Mouse (Mus musculus): Measurements from ENCODE around the gene Dgkb. TPM values are rescaled to one million over a fixed set of nuclear protein-coding genes. Genes with fewer than 3 reads are reported as not detected.

Gene Dgkb
- polyA plus RNA-seq, 1 experiment from 2014 or later = 0.73 TPM

GRCm38 (mm10) chr12:38114990-38115615, 297.6 kb downstream of the Dgkb start:
- Histone ChIP-seq H3K9me3 (ENCODE audit: control insufficient read depth, low read length) (no peaks in the 10 kb centered on the region), H3K9ac (ENCODE audit: low read depth, low read length) (no peak overlapping the region), H3K4me2 (replicated peaks; ENCODE audit: low read depth, low read length) (no peak overlapping the region), H3K27me3 (ENCODE audit: control insufficient read depth, insufficient read depth, low read length) (no peaks in the 10 kb centered on the region), H3K27ac (ENCODE audit: low read depth, low read length) (no peak overlapping the region), H3K4me3 (ENCODE audit: low read length) (no peak overlapping the region), H3K4me1 (ENCODE audit: control insufficient read depth, insufficient read depth, low read length) (no peaks in the 10 kb centered on the region), H3K36me3 (ENCODE audit: control insufficient read depth, insufficient read depth, low read length) (no peaks in the 10 kb centered on the region)
- 49% methylated on average over 1 of the region's 1 CpGs for WGBS
- peak; percentile 64; the same call in 1 of the 2 replicates for ATAC-seq (ENCODE audit: low FRiP score, low TSS enrichment)

- H3K9ac ChIP-seq (ENCODE audit: low read depth, low read length) = no peak overlapping the region
- H3K4me2 ChIP-seq (replicated peaks; ENCODE audit: low read depth, low read length) = no peak overlapping the region
- no peak overlapping the region for H3K4me3 ChIP-seq (ENCODE audit: low read length)
- no peaks in the 10 kb centered on the region for H3K27me3 ChIP-seq (ENCODE audit: control insufficient read depth, insufficient read depth, low read length)
- H3K4me1 ChIP-seq (ENCODE audit: control insufficient read depth, insufficient read depth, low read length) = no peaks in the 10 kb centered on the region
- ATAC-seq (ENCODE audit: low FRiP score, low TSS enrichment) = no peak
- no peaks in the 10 kb centered on the region for H3K36me3 ChIP-seq (ENCODE audit: control insufficient read depth, insufficient read depth, low read length)
- H3K9me3 ChIP-seq (ENCODE audit: control insufficient read depth, low read length) = no peaks in the 10 kb centered on the region
- no peak overlapping the region for H3K27ac ChIP-seq (ENCODE audit: low read depth, low read length)
These were observed 306.0 kb downstream of the Dgkb start for GRCm38 (mm10) chr12:38123524-38123923.

- H3K36me3 ChIP-seq (ENCODE audit: control insufficient read depth, insufficient read depth, low read length) = no peaks in the 10 kb centered on the region
- no peaks in the 10 kb centered on the region for H3K4me1 ChIP-seq (ENCODE audit: control insufficient read depth, insufficient read depth, low read length)
- no peak overlapping the region for H3K9ac ChIP-seq (ENCODE audit: low read depth, low read length)
- H3K4me3 ChIP-seq (ENCODE audit: low read length) = no peak overlapping the region
- WGBS = 78% methylated on average over 4 of the region's 4 CpGs
- no peak overlapping the region for H3K4me2 ChIP-seq (replicated peaks; ENCODE audit: low read depth, low read length)
- no peak overlapping the region for H3K27ac ChIP-seq (ENCODE audit: low read depth, low read length)
- H3K9me3 ChIP-seq (ENCODE audit: control insufficient read depth, low read length) = no peaks in the 10 kb centered on the region
- no peaks in the 10 kb centered on the region for H3K27me3 ChIP-seq (ENCODE audit: control insufficient read depth, insufficient read depth, low read length)
- ATAC-seq (ENCODE audit: low FRiP score, low TSS enrichment) = no peak
These were observed 307.8 kb downstream of the Dgkb start for GRCm38 (mm10) chr12:38125297-38125696.

GRCm38 (mm10) chr12:38130209-38130915, 312.8 kb downstream of the Dgkb start:
- Histone ChIP-seq H3K9me3 (ENCODE audit: control insufficient read depth, low read length) (no peaks in the 10 kb centered on the region), H3K27me3 (ENCODE audit: control insufficient read depth, insufficient read depth, low read length) (no peaks in the 10 kb centered on the region), H3K4me2 (replicated peaks; ENCODE audit: low read depth, low read length) (no peak overlapping the region), H3K4me3 (ENCODE audit: low read length) (no peak overlapping the region), H3K27ac (ENCODE audit: low read depth, low read length) (no peak overlapping the region), H3K9ac (ENCODE audit: low read depth, low read length) (no peak overlapping the region), H3K36me3 (ENCODE audit: control insufficient read depth, insufficient read depth, low read length) (no peaks in the 10 kb centered on the region), H3K4me1 (ENCODE audit: control insufficient read depth, insufficient read depth, low read length) (no peaks in the 10 kb centered on the region)
- 62% methylated on average over 9 of the region's 9 CpGs for WGBS
- no peak for ATAC-seq (ENCODE audit: low FRiP score, low TSS enrichment)

- no peak overlapping the region for H3K4me3 ChIP-seq (ENCODE audit: low read length)
- H3K9me3 ChIP-seq (ENCODE audit: control insufficient read depth, low read length) = no peaks in the 10 kb centered on the region
- no peak overlapping the region for H3K4me2 ChIP-seq (replicated peaks; ENCODE audit: low read depth, low read length)
- no peak for ATAC-seq (ENCODE audit: low FRiP score, low TSS enrichment)
- no peaks in the 10 kb centered on the region for H3K4me1 ChIP-seq (ENCODE audit: control insufficient read depth, insufficient read depth, low read length)
- no peak overlapping the region for H3K27ac ChIP-seq (ENCODE audit: low read depth, low read length)
- WGBS = 77% methylated on average over 5 of the region's 5 CpGs
- H3K9ac ChIP-seq (ENCODE audit: low read depth, low read length) = no peak overlapping the region
- no peaks in the 10 kb centered on the region for H3K36me3 ChIP-seq (ENCODE audit: control insufficient read depth, insufficient read depth, low read length)
- no peaks in the 10 kb centered on the region for H3K27me3 ChIP-seq (ENCODE audit: control insufficient read depth, insufficient read depth, low read length)
These were observed 318.9 kb downstream of the Dgkb start for GRCm38 (mm10) chr12:38136379-38136778.

- H3K27ac ChIP-seq (ENCODE audit: low read depth, low read length) = no peak overlapping the region
- H3K36me3 ChIP-seq (ENCODE audit: control insufficient read depth, insufficient read depth, low read length) = no peaks in the 10 kb centered on the region
- H3K4me3 ChIP-seq (ENCODE audit: low read length) = no peak overlapping the region
- ATAC-seq (ENCODE audit: low FRiP score, low TSS enrichment) = no peak
- no peaks in the 10 kb centered on the region for H3K9me3 ChIP-seq (ENCODE audit: control insufficient read depth, low read length)
- H3K4me1 ChIP-seq (ENCODE audit: control insufficient read depth, insufficient read depth, low read length) = no peaks in the 10 kb centered on the region
- H3K4me2 ChIP-seq (replicated peaks; ENCODE audit: low read depth, low read length) = no peak overlapping the region
- no peak overlapping the region for H3K9ac ChIP-seq (ENCODE audit: low read depth, low read length)
- H3K27me3 ChIP-seq (ENCODE audit: control insufficient read depth, insufficient read depth, low read length) = no peaks in the 10 kb centered on the region
These were observed 322.5 kb downstream of the Dgkb start for GRCm38 (mm10) chr12:38140039-38140438.

- H3K36me3 ChIP-seq (ENCODE audit: control insufficient read depth, insufficient read depth, low read length) = no peaks in the 10 kb centered on the region
- H3K4me2 ChIP-seq (replicated peaks; ENCODE audit: low read depth, low read length) = no peak overlapping the region
- H3K4me3 ChIP-seq (ENCODE audit: low read length) = no peak overlapping the region
- H3K27me3 ChIP-seq (ENCODE audit: control insufficient read depth, insufficient read depth, low read length) = no peaks in the 10 kb centered on the region
- no peak for ATAC-seq (ENCODE audit: low FRiP score, low TSS enrichment)
- H3K9me3 ChIP-seq (ENCODE audit: control insufficient read depth, low read length) = no peaks in the 10 kb centered on the region
- H3K4me1 ChIP-seq (ENCODE audit: control insufficient read depth, insufficient read depth, low read length) = no peaks in the 10 kb centered on the region
- WGBS = 75% methylated on average over 1 of the region's 1 CpGs
- no peak overlapping the region for H3K27ac ChIP-seq (ENCODE audit: low read depth, low read length)
- H3K9ac ChIP-seq (ENCODE audit: low read depth, low read length) = no peak overlapping the region
These were observed 415.1 kb downstream of the Dgkb start for GRCm38 (mm10) chr12:38232665-38233064.

GRCm38 (mm10) chr12:38268856-38269255, 451.3 kb downstream of the Dgkb start:
- no peaks in the 10 kb centered on the region for H3K9me3 ChIP-seq (ENCODE audit: control insufficient read depth, low read length)
- H3K4me2 ChIP-seq (replicated peaks; ENCODE audit: low read depth, low read length) = no peak overlapping the region
- no peaks in the 10 kb centered on the region for H3K4me1 ChIP-seq (ENCODE audit: control insufficient read depth, insufficient read depth, low read length)
- no peak overlapping the region for H3K4me3 ChIP-seq (ENCODE audit: low read length)
- H3K9ac ChIP-seq (ENCODE audit: low read depth, low read length) = no peak overlapping the region
- no peak overlapping the region for H3K27ac ChIP-seq (ENCODE audit: low read depth, low read length)
- H3K36me3 ChIP-seq (ENCODE audit: control insufficient read depth, insufficient read depth, low read length) = no peaks in the 10 kb centered on the region
- H3K27me3 ChIP-seq (ENCODE audit: control insufficient read depth, insufficient read depth, low read length) = no peaks in the 10 kb centered on the region
- ATAC-seq (ENCODE audit: low FRiP score, low TSS enrichment) = no peak

- ATAC-seq (ENCODE audit: low FRiP score, low TSS enrichment) = no peak
- WGBS = 90% methylated on average over 1 of the region's 1 CpGs
- no peak overlapping the region for H3K9ac ChIP-seq (ENCODE audit: low read depth, low read length)
These were observed 484.0 kb downstream of the Dgkb start for GRCm38 (mm10) chr12:38301497-38301896.

More at GRCm38 (mm10) chr12:38301497-38301896, 484.0 kb downstream of the Dgkb start:
- no peaks in the 10 kb centered on the region for H3K27me3 ChIP-seq (ENCODE audit: control insufficient read depth, insufficient read depth, low read length)
- H3K36me3 ChIP-seq (ENCODE audit: control insufficient read depth, insufficient read depth, low read length) = no peaks in the 10 kb centered on the region
- no peak overlapping the region for H3K4me2 ChIP-seq (replicated peaks; ENCODE audit: low read depth, low read length)
- no peak overlapping the region for H3K4me3 ChIP-seq (ENCODE audit: low read length)
- H3K9me3 ChIP-seq (ENCODE audit: control insufficient read depth, low read length) = no peaks in the 10 kb centered on the region
- no peaks in the 10 kb centered on the region for H3K4me1 ChIP-seq (ENCODE audit: control insufficient read depth, insufficient read depth, low read length)
- no peak overlapping the region for H3K27ac ChIP-seq (ENCODE audit: low read depth, low read length)

All from kidney, embryonic 14.5 days (tissue).